Mouse (Mus musculus) CD8-positive naive resting alpha-beta T cell, adult 2 months (primary cell): ENCODE measurements around the gene Klhdc3.

Experiments
- DNase-seq, 2 experiments: peaks; one replicate each; pipeline ENCODE4 v3.0.0; 2022; ENCODE audit warnings: low read depth in 2 of 2, low spot score in 2 of 2

The Klhdc3 gene

DNA sequence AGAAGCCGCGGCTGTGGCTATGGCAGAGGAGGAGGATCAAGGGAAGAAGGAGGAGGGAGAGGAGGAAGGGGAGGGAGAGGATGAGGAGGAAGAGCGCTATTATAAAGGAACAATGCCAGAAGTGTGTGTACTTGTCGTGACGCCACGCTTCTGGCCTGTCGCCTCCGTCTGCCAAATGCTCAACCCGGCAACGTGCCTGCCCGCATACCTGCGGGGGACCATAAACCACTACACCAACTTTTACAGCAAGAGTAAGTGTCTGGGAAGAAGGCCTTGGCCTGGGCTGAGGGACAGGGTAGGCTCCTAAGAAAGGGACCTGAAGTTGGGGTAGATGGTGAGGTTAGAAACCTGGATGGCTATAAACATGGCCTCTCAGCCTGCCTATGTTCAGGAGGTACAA is 18.7 kb downstream of the Klhdc3 start:
- no peak for DNase-seq

DNA sequence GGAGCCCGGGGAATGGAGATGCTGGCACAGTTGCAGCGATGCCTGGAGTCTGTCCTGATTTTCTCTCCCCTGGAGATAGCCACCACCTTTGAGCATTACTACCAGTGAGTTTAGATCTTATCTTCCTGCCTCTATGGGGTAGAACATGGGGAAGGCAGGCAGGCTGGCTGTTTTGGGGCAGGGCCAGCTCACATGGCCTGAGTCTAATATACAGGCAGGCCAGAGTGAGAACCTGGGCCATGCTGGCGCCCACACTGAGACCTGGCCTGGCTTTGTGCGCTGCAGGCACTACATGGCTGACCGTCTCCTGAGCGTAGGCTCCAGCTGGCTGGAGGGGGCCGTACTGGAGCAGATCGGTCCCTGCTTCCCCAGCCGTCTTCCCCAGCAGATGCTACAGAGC is 19.4 kb downstream of the Klhdc3 start:
- DNase-seq = no peak

DNA sequence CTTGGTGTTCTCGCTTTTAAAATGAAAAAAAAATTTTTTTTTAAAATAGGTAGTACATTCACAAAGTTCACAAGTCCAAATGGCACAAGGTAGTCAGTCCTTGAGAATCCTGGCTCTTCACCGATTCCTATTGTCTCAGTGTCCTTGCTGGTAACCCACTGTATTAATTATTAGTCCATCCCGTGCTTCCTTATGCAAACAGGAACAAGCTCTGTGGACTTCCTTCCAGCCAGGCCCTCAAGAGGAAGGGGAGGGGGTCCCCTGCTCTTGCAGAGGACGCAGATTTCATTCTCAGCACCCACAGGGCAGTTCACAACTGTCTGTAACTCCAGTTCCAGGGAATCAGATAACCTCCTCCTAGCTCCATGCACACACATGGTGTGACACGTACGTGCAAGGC is 24.7 kb downstream of the Klhdc3 start:
- no peak for DNase-seq

DNA sequence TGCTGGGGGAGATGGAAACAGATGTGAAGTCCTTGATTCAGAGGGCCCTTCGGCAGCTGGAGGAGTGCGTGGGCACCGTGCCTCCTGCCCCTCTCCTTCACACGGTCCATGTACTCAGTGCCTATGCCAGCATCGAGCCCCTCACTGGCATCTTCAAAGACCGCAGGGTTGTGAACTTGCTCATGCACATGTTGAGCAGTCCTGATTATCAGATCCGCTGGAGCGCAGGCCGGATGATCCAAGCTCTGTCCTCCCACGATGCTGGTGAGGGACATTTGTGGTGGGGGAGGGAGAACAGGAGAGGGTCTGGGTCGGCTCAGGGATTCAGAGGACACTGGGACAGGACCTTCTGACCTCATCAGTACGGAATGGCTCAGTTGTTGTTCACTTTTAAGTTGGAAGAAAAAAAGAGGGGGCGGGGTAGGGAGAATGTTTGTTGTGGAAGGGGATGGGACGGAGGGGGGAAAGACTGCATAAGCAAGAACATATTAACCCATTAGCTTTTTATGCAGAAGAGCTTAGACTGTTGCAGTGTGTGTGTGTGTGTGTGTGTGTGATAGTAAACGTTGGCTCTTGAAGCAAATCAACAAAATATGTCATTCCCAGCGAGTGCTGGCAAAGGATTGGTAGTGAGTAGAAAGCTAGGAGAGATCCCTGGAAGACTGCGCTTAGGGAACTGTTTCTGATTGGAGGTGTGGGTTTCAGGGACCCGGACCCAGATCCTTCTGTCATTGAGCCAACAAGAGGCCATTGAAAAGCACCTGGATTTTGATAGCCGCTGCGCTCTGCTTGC is 28.8 kb downstream of the Klhdc3 start:
- DNase-seq = no peak

DNA sequence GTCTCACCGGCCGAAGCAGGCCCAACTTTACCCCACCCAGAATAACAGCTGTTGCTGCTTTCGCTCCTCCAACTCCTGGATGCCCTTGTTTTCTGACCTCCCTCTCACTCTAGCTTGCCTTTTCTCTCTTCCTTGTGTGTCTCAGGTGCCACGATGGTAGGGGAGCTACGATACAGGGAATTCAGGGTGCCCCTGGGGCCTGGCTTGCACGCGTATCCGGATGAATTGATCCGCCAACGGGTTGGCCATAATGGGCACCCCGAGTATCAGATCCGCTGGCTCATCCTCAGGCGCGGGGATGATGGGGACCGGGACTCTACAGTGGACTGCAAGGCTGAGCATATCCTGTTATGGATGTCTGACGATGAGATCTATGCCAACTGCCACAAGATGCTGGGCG is 29.4 kb downstream of the Klhdc3 start:
- DNase-seq = no peak

- DNase-seq = peak; percentile 71
Observed at GRCm38 (mm10) chr17:46650232-46651031, 30.3 kb downstream of the Klhdc3 start, which contains the start of gene Cul7. Gene Cul7 (plus strand): TSS chr17:46650337.

GRCm38 (mm10) chr17:46649811-46650210 is 30.9 kb downstream of the Klhdc3 start:
- no peak for DNase-seq

DNA sequence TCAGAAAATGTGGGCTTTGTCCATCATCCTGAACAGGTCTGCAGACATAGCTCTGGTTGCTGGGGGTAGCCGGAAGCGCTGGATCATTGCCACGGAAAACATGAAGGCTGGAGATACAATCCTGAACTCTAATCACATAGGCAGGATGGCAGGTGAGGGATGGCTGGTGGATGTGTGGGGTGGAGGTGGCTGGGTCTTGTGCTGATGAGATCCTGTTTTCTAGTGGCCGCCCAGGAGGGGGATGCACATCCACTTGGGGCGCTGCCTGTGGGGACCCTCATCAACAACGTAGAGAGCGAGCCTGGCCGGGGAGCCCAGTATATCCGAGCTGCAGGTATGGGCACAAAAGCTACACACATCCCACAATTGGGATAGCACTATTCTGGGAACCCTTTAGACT is 32.3 kb downstream of the Klhdc3 start:
- no peak for DNase-seq

GRCm38 (mm10) chr17:46647279-46647678 is 33.4 kb downstream of the Klhdc3 start:
- no peak for DNase-seq

DNA sequence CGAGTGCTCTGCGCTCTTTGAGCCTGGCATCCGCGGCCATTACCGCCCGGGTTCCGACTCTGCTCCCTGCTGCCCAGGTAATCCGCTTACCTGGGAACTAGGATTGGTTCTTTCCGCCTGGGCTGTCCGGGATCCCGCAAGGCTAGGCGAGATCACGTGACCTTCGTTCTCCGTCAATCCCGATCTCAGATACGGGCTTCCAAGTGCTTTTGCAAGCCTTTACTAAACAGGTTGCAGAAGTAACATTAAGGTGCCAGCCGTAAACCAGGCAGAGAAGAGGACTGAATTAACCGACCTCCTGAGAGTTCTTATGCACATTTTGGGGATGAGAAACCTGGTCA is 34.4 kb downstream of the Klhdc3 start:
- DNase-seq = no peak

- DNase-seq = peak; percentile 97 to 99
Observed at GRCm38 (mm10) chr17:46645561-46646321, 35.0 kb downstream of the Klhdc3 start, which contains the start of the genes Klc4 and Mrpl2. Gene Klc4 (minus strand): TSS chr17:46646022. Gene Mrpl2 (plus strand): TSS chr17:46646229.

DNA sequence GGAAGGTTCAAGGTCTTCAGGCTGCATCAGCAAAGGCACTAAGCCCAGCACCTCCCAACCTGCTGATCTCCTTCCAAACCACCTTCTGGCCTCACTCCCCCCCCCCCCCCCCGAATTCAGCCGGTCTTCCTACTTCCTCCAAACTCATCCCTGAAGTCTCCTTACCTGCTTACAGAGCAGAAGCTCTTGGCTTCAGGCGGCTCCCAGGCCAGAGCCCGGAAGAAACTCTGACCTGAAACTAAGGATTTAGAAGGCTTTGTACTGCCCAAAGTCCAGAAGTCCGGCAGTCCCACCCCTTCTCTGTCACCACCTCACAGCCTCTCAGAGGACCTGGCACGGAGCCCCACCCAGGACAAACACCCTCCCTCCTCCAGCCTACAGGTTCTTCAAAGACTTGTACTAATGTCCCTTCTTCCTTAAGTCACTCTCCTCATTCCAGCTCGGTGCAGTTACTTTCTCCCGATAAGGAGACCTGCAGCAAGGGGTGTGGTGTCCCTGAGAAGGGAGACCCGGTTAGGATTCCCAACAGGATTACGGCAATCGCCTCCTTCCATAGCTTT is 35.7 kb downstream of the Klhdc3 start:
- DNase-seq = no peak

DNA sequence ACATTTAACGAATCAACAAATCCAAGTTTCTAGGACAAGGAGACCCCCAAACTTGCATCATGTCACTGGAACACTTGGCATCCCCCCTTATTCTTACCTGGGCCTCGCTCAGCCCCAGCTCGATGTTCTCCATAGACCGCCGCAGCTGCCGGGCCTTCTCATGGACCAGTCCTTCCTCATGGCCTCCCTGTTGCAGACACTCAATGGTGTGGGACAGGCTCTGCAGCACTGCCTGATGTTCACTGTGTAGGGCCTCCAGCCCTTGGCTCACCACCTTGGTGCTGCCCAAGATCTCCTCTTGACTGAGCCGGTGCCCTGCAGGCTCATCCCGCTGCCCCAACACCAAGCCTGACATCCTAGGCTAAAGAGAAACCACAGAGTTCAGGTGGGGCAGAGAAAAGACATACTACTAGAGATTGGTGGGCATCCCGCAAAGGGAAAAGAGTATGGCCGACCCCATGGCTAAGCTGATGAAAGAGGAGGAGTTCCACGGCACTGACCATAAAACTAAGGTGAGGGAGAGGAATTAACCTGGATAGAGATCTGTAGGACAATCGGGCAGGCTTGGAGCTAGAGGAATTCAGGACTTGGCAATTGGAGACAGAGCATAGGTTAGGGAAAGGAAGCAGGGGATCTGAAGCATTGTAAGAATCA is 36.4 kb downstream of the Klhdc3 start:
- DNase-seq = no peak

- DNase-seq = no peak
Observed at GRCm38 (mm10) chr17:46642060-46642459, 38.7 kb downstream of the Klhdc3 start.

GRCm38 (mm10) chr17:46639929-46640328 is 40.8 kb downstream of the Klhdc3 start:
- DNase-seq = no peak

DNA sequence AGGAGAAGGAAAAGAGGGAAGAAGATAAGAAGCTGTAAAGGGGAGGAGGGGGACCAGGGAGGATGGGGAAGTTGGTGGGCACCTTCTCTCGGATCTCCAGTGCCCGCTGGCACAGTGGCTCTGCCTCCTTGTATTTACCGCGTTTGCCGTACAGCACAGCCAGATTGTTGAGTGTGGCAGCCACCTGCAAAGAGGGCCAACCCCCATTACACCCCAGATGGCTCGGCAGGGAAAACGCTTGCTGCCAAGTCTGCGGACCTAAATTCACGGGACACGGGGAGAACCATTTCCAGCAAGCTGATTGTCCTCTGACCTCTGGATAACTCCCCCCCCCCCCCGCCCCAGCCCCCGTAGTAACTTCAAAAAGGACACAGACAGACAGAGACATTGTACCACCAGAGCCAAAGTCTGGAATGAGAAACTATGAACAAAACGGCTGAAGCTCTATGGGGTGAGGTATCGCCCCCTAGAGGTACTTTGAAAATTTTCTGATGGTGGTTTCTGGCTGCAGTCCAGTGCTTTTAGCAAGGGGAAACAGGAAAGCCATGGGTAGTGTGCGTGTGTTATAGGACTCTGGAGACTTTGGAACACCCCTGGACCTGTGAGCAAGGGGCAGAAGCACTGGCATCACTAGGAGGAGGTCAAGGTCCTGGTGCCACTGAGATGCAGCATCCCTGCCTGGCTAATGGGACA is 43.7 kb downstream of the Klhdc3 start:
- peak; percentile 37 to 45 for DNase-seq

DNA sequence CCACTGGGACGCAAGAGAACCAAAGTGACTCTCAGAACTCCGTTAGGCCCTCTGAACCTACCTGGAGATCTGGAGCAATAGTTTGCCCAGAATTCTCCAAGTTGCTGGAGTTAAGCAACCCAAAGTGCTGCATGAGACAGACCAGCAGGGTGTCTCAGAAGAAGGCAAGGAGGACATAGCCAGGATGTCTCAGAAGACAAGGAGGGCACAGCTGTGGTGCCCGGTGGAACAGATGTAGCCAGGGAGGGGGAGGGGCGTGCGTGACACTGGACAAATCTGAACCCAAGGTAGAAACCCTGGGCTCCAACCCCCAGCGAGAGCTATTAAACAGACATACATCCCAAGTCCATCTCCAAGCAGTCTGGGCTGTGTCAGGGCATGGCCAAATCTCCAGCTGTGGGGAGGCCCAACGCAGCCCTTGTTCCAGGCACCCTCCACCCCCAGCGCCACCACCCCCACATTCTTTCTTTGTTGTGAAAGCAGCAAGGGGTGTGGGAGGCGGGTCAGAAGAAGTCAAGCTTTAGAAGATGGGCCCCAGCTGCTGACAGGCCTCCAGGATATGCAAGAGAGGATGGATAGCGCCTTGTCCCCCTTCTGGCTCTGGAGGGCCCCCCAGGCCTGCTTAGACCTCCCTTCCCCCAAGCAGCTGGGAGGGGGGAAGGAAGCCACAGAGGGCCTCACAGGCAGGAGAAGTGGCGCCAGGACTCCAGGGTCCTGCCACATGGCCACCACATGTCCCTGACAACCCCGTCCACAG is 50.9 kb downstream of the Klhdc3 start:
- DNase-seq = no peak

GRCm38 (mm10) chr17:46628791-46629684 is 51.7 kb downstream of the Klhdc3 start, which contains the start of gene Ptk7:
Gene Ptk7 (minus strand): TSS chr17:46629504.
- DNase-seq = no peak

DNA sequence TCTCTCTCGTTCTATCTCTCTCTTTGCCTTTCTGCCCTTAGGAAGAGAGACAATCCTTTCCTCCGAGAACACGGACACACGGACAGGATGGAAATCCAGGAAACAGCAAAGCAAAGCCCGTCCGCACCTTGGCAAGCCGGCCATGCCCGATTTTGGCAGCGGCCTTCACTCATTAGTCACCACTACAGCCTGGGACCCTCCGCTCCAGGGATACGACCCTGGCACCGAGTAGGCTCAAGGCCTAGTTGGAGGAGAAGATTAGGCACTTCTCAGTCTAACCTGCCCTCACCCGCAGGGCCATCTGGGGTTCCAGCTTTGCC is 52.3 kb downstream of the Klhdc3 start:
- DNase-seq = no peak
